Mouse (Mus musculus): ENCODE measurements at regions not wholly inside any gene's neighbourhood (a gene's known extent, or its start where the extent isn't known, plus 50 kb on each side); places are given as distances from the start of the nearest gene placed in this dataset.
A peak's percentile ranks its signal among the peaks of the same experiment; 100 is the strongest.

DNA sequence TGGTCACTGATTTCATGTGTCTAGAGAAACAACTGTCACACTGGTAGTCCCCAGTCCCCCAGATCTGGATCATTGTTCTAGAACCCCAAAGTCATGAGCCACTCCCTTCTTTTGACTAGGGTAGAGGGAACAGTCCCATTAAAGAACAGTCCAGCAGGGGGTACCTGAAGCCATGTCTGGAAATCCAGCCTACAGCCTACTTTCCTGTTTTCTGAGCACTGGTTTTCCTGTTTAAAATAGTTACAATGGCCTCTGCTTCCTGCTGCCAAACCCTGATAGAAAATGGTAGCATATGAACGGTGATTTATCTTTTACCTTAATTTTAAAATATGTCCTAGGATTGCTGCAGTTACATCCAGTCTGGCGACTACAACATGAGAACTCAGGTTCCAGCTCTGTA lies 364.5 kb downstream of the Foxo1 start:
- Histone ChIP-seq H3K27me3 (replicated peaks; ENCODE audit: control insufficient read depth, insufficient read depth, low read length) (no peaks in the 10 kb centered on the region), H3K4me3 (ENCODE audit: insufficient read depth, low read depth, low read length) (no peak overlapping the region), H3K4me1 (ENCODE audit: control insufficient read depth, insufficient read depth, low read length) (no peaks in the 10 kb centered on the region), H3K36me3 (ENCODE audit: control insufficient read depth, insufficient read depth, low read length) (no peaks in the 10 kb centered on the region), H3K27ac (ENCODE audit: insufficient read depth, low read depth, low read length) (no peak overlapping the region)
- 0 out of 2 replicates have a peak, but pooled peaks have one; percentile 3 for TF ChIP-seq CTCF (conservative IDR thresholded peaks at IDR 0.05; ENCODE audit: insufficient read depth, insufficient read length, low read depth, low read length)
- no peak for TF ChIP-seq POLR2A (IDR thresholded peaks at IDR 0.05; ENCODE audit: low read depth, low read length)
- peak; percentile 30 for DNase-seq
- 72% methylated on average over 2 of the region's 2 CpGs for WGBS

DNA sequence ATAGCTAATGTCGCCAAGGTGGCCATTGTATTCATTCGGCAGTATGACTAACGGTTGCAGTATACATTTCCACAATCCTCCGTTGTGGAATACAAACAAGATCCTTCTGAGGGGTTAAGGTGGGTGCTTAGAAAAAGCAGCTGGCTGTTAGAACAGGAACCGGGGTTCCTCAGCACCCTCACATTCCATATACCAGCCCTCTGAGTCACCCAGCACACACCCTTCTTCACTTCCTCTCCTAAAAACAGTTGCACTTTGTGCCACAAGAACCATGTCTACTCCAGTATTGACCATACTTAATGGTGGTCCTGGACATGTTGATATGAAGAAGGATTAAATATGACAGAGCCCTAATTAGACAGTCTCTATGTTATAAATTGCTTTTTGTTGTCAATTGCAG lies 362.1 kb downstream of the Foxo1 start:
- Histone ChIP-seq H3K4me3 (ENCODE audit: insufficient read depth, low read depth, low read length) (no peak overlapping the region), H3K36me3 (ENCODE audit: control insufficient read depth, insufficient read depth, low read length) (no peaks in the 10 kb centered on the region), H3K4me1 (ENCODE audit: control insufficient read depth, insufficient read depth, low read length) (no peaks in the 10 kb centered on the region), H3K27ac (ENCODE audit: insufficient read depth, low read depth, low read length) (no peak overlapping the region), H3K27me3 (replicated peaks; ENCODE audit: control insufficient read depth, insufficient read depth, low read length) (no peaks in the 10 kb centered on the region)
- no peak for DNase-seq
- 80% methylated on average over 5 of the region's 5 CpGs for WGBS
- TF ChIP-seq CTCF (conservative IDR thresholded peaks at IDR 0.05; ENCODE audit: insufficient read depth, insufficient read length, low read depth, low read length) = no peak
- no peak for TF ChIP-seq POLR2A (IDR thresholded peaks at IDR 0.05; ENCODE audit: low read depth, low read length)

DNA sequence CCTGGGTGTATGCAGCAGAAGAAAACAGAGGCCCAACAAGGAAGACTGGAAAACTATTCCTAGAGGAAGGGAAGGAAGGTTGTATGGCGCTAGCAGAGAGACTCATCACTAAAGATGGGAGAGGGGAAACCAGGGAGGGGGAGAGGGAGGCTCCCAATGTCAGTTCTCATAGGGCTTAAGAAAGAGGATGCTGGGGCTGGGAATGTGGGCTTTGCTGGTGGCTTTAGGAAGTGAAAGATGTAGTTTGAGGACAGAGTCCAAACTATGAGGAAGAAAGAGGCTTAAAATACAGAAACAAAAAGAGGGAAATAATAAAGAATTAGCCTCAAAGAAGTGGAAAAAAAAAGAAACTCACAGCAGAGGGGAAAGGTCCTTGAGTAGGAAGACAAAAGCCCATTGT lies 357.0 kb downstream of the Foxo1 start:
- TF ChIP-seq POLR2A (IDR thresholded peaks at IDR 0.05; ENCODE audit: low read depth, low read length) (no peak), CTCF (conservative IDR thresholded peaks at IDR 0.05; ENCODE audit: insufficient read depth, insufficient read length, low read depth, low read length) (no peak)
- Histone ChIP-seq H3K27me3 (replicated peaks; ENCODE audit: control insufficient read depth, insufficient read depth, low read length) (no peaks in the 10 kb centered on the region), H3K36me3 (ENCODE audit: control insufficient read depth, insufficient read depth, low read length) (no peaks in the 10 kb centered on the region), H3K27ac (ENCODE audit: insufficient read depth, low read depth, low read length) (no peak overlapping the region), H3K4me1 (ENCODE audit: control insufficient read depth, insufficient read depth, low read length) (no peaks in the 10 kb centered on the region; the same call in 1 of the 2 replicates), H3K4me3 (ENCODE audit: insufficient read depth, low read depth, low read length) (no peak overlapping the region)
- no peak for DNase-seq
- WGBS = 95% methylated on average over 1 of the region's 1 CpGs

DNA sequence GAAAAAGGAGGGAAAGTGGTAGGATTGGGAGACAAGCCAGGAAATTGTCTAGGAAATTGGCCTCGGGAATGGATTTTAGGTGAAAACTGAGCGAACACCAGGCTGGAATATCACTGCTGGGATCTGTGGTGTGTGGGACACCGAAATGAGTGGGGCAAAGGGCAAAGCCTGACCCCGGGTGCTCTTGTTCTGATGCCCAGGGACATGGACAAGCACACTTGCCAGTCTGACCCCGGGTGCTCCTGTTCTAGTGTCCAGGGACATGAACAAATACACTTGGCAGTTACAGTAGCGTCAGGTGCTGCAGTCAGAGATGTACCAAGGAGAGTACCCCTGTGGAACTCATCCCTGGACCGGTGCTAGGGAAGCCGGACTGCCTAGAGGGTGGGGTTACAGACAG lies 354.4 kb downstream of the Foxo1 start:
- WGBS = 66% methylated on average over 8 of the region's 8 CpGs

DNA sequence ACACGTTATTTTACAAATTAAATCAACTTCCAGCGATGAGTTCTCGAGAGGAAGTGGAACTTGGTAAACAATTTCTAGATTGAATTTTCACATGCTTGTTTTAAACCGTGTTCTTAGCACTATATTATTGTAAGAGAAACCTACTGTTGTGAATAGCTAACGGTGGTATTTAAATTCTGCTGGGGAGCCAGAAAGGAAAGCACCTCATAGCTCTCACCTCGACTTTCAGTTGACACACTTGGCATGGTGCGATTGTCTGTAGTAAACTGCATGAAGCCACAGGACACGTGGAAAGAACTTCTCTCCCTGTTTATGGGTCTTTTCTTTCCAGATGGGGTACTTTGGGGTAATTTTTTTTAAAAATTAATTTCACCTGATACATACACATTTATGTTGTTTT lies 353.8 kb downstream of the Foxo1 start:
- Histone ChIP-seq H3K4me1 (ENCODE audit: control insufficient read depth, insufficient read depth, low read length) (peaks cover 23% of the 10 kb centered on the region), H3K36me3 (ENCODE audit: control insufficient read depth, insufficient read depth, low read length) (no peaks in the 10 kb centered on the region), H3K27me3 (replicated peaks; ENCODE audit: control insufficient read depth, insufficient read depth, low read length) (no peaks in the 10 kb centered on the region), H3K27ac (ENCODE audit: insufficient read depth, low read depth, low read length) (no peak overlapping the region), H3K4me3 (ENCODE audit: insufficient read depth, low read depth, low read length) (no peak overlapping the region)
- TF ChIP-seq CTCF (conservative IDR thresholded peaks at IDR 0.05; ENCODE audit: insufficient read depth, insufficient read length, low read depth, low read length) (no peak), POLR2A (IDR thresholded peaks at IDR 0.05; ENCODE audit: low read depth, low read length) (no peak)
- 82% methylated on average over 8 of the region's 8 CpGs for WGBS
- no peak for DNase-seq

More for the DNA sequence above, 354.4 kb downstream of the Foxo1 start:
- Histone ChIP-seq H3K27me3 (replicated peaks; ENCODE audit: control insufficient read depth, insufficient read depth, low read length) (no peaks in the 10 kb centered on the region), H3K27ac (ENCODE audit: insufficient read depth, low read depth, low read length) (no peak overlapping the region), H3K36me3 (ENCODE audit: control insufficient read depth, insufficient read depth, low read length) (no peaks in the 10 kb centered on the region), H3K4me3 (ENCODE audit: insufficient read depth, low read depth, low read length) (no peak overlapping the region), H3K4me1 (ENCODE audit: control insufficient read depth, insufficient read depth, low read length) (peaks cover 19% of the 10 kb centered on the region)
- peak; percentile 68 for DNase-seq
- no peak for TF ChIP-seq POLR2A (IDR thresholded peaks at IDR 0.05; ENCODE audit: low read depth, low read length)
- no peak for TF ChIP-seq CTCF (conservative IDR thresholded peaks at IDR 0.05; ENCODE audit: insufficient read depth, insufficient read length, low read depth, low read length)

DNA sequence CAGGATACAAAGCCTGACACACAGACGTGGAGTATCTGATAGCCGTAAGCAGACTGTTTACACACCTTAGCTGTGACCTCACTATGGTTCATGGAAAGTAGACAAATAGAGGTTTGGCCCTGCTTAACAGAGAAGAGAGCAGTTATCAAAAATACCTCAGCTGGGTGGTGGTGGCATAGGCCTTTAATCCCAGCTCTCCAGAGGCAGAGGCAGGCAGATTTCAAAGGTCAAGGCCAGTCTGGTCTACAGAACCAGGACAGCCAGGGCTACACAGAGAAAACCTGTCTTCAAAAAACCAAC lies 350.7 kb downstream of the Foxo1 start:
- no peaks in the 10 kb centered on the region for H3K36me3 ChIP-seq (ENCODE audit: control insufficient read depth, insufficient read depth, low read length)
- 86% methylated on average over 2 of the region's 2 CpGs for WGBS
- H3K27ac ChIP-seq (ENCODE audit: insufficient read depth, low read depth, low read length) = peak overlapping the region; percentile 94; the same call in 1 of the 2 replicates
- peaks cover 31% of the 10 kb centered on the region for H3K4me1 ChIP-seq (ENCODE audit: control insufficient read depth, insufficient read depth, low read length)
- H3K27me3 ChIP-seq (replicated peaks; ENCODE audit: control insufficient read depth, insufficient read depth, low read length) = no peaks in the 10 kb centered on the region
- DNase-seq = peak; percentile 43
- TF ChIP-seq POLR2A (IDR thresholded peaks at IDR 0.05; ENCODE audit: low read depth, low read length) (no peak), CTCF (conservative IDR thresholded peaks at IDR 0.05; ENCODE audit: insufficient read depth, insufficient read length, low read depth, low read length) (no peak)
- H3K4me3 ChIP-seq (ENCODE audit: insufficient read depth, low read depth, low read length) = no peak overlapping the region

- 80% methylated on average over 7 of the region's 7 CpGs for WGBS
- DNase-seq = no peak
- Histone ChIP-seq H3K36me3 (ENCODE audit: control insufficient read depth, insufficient read depth, low read length) (no peaks in the 10 kb centered on the region), H3K4me1 (ENCODE audit: control insufficient read depth, insufficient read depth, low read length) (peaks cover 31% of the 10 kb centered on the region), H3K4me3 (ENCODE audit: insufficient read depth, low read depth, low read length) (no peak overlapping the region), H3K27me3 (replicated peaks; ENCODE audit: control insufficient read depth, insufficient read depth, low read length) (no peaks in the 10 kb centered on the region), H3K27ac (ENCODE audit: insufficient read depth, low read depth, low read length) (peak overlapping the region; percentile 94)
- TF ChIP-seq POLR2A (IDR thresholded peaks at IDR 0.05; ENCODE audit: low read depth, low read length) (no peak), CTCF (conservative IDR thresholded peaks at IDR 0.05; ENCODE audit: insufficient read depth, insufficient read length, low read depth, low read length) (no peak)
Observed at GRCm38 (mm10) chr3:52618212-52618924, 350.2 kb downstream of the Foxo1 start.

Measured in kidney, adult 2 months (tissue).